Mouse (Mus musculus): Measurements from ENCODE around the gene Trub1. TPM values are rescaled to one million over a fixed set of nuclear protein-coding genes. Genes with fewer than 3 reads are reported as not detected.

Gene Trub1
- total RNA-seq, 2 experiments from 2014 or later: 3.9 to 5.9 TPM

DNA sequence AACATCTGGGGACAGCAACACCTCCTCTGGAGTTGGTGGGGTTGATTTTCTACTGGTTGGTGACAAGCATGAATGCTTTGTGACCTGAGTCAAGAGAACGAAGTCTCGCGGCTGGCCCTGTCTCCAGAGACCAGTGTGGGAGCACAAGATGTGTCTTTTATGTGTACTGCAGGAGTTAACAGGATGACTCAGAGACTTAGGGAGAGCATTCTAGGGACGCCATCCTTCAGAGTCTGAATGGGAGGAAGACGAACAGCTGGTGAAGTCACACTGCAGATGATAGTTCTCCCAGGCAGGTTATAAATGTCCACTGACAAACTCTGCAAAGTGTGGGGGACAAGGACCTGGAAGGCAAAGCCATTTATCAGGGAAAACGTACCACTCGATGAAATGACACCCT is 11.2 kb upstream of the Trub1 start:
- DNase-seq: no peak

DNA sequence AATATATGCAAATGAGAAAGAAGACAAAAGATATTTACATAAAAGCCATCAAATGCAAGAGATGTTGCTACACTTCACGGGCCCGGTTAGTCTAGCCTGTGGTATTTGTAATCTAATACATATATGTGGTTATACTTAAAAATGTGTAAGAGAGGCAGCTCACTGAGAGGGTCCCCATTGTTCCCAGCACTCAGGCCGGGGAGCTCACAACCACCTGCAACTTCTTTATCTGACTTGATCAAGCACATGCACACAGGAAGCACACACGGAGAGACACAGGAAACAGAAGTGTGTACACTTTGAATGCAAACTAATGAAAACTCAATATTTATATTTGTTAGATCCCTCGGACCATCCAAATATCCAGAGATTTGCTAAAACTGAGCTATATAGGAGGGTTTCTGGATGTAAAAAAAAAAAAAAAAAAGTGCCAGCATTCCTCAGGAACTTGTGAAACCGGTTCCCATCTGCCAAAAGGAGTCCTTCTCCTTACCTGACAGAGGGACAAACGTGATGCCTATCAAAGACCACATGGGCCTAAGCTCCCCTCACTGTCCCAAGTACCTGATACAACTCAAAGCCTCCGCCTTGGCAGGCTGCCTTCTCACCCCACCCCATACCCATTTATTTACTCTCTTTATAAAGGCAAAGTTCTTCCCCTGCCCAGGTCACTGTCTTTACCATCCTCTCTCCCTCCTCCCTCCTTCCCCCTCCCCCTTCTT is 9.6 kb upstream of the Trub1 start:
- no peak for DNase-seq

GRCm38 (mm10) chr19:57445049-57445448 is 7.7 kb upstream of the Trub1 start:
- peak; percentile 13 to 26 for DNase-seq

- DNase-seq: no peak
Measured at GRCm38 (mm10) chr19:57450849-57451248, 1.9 kb upstream of the Trub1 start.

- DNase-seq: no peak
Measured at GRCm38 (mm10) chr19:57451762-57452161, 950 bp upstream of the Trub1 start.

DNA sequence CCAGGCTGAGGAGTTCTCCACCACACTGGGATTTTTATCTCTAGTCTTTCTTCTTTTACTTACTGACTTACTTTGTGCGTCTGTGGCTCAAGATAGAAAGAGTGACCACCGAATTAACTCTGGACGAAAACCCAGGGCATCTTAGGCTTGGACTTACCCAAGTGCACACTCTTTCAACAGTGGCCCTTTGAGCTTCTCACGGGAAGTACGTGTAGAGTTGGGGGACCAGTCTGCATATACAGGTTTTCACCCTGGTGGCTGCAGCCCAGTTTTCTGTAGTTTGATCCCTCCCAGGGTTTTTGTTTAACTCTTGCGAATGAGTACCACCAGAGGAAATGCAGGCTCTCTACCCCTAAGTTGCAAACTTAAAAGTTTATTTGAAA is 497 bp downstream of the Trub1 start:
- no peak for DNase-seq

- DNase-seq: no peak
Measured at GRCm38 (mm10) chr19:57455286-57455960, 2.7 kb downstream of the Trub1 start.

DNA sequence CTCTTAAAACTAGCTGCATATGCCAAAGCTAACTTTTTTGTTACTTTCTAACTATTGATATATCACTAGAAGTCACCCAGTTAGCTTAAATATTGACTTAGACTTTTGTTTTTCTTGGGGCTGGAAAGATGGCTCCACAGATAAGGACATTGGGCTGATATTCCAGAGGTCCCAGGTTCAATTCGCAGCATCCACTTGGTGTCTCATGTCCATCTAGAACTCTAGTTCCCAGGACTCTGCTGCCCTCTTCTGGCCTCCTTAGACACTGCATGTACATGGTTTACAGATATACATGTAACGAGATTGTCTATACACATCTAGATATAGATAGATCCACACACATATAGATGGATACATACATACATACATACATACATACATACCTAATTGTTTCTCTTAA is 4.4 kb downstream of the Trub1 start:
- peak; percentile 30 to 77 for DNase-seq

GRCm38 (mm10) chr19:57463741-57464140 is 11.0 kb downstream of the Trub1 start:
- no peak for DNase-seq

- no peak for DNase-seq
Measured at GRCm38 (mm10) chr19:57465742-57466141, 13.0 kb downstream of the Trub1 start.

DNA sequence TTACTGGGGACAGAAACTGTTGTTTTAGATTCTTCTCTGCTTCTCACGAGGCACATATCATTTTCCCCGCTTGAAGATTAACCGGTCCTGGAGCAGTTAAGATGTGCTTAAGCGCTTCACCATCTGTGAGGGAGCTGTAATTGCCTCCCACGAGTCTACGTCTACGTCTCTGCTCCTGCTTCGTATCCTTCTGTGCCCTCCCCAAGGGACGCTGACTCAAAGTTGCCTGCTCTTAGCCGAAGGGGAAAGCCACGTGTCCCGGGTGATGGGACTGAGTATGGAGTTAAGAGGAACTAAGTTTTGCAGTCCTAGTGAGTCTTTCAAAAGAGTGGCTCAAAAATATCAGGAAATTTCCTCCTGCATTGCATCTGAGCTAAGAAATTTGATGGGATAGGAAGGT is 18.3 kb downstream of the Trub1 start:
- DNase-seq: no peak

GRCm38 (mm10) chr19:57472169-57472568 is 19.5 kb downstream of the Trub1 start:
- DNase-seq: no peak

DNA sequence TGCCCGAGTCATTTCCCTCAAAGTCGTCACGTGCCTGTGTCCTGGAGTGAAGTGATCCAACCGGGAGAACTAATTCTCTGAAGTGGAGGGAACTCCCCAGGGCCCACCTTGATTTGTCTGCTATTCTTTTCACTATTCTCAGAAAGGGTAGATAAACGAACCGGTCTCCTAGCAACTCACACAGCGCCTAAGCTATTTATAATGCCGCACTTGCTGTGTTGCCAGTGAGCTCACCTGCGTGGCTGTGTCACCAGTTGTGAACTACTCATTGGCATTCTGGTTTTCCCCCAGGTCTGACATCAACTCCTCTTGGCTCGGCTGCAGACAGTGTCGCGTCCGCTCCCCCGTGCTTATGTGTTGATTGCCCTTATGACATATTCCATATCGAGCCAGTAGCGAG is 20.6 kb downstream of the Trub1 start:
- DNase-seq: peak; percentile 37 to 51

DNA sequence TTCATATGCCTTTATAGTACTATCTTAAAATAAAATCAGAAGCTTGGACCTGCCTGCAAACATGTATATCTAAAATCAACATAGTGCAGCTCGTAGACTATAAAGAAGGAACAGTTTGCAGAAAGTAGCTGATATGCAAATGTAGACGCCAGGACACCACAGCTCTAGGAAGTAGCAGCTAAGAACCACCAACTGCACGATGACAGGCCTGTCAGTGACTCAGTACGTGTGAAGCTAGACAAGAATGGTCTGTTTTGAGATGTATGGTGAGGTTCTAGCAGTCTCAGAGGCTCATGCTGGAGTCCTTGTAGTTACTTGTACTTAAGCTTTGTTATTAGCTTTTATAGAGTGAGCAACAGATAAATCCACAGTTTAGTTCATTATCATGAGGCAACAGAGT is 22.6 kb downstream of the Trub1 start:
- DNase-seq: no peak

DNA sequence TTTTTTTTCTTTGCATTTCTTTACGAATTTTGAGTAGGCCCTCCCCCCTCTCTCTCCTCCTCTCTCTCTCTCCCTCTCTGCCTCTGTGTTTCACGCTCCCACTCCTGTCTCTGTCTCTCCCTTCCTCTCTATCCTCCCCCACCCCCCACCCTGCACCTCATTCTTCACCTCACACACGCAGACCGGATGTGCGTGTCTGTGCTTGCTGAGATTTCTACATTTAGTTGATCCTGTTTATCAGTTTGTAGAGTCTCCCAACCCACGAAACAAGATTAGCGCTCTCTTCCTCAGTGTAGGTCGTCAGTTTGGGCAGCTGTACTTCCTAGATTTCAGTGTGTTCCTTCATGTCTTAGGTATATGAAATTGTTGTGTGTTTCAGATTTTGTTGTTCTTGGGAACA is 24.6 kb downstream of the Trub1 start:
- DNase-seq: no peak

DNA sequence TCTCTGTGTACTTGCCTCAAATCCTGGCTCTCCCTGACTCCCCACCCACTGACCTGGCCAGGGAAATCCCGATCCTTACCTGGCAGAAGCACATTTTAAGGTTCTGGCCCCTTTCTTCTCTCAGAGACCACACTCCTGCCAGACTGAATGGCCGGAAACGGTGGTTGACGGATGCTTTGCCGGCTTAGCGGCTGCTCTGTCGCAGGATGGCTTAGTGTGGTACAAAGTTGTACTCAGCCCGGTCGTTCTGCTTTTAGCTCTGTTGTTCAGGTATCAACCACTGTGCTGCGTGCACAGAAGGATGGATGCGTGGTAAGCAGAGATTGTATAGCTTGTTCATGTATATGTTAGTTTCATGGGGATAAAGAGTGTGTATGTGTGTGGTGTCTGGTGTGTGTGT is 25.3 kb downstream of the Trub1 start:
- DNase-seq: no peak

- no peak for DNase-seq
Measured at GRCm38 (mm10) chr19:57479886-57480655, 27.4 kb downstream of the Trub1 start.

- no peak for DNase-seq
Measured at GRCm38 (mm10) chr19:57481743-57482259, 29.1 kb downstream of the Trub1 start.

GRCm38 (mm10) chr19:57482815-57483214 is 30.1 kb downstream of the Trub1 start:
- DNase-seq: peak; percentile 31 to 62

DNA sequence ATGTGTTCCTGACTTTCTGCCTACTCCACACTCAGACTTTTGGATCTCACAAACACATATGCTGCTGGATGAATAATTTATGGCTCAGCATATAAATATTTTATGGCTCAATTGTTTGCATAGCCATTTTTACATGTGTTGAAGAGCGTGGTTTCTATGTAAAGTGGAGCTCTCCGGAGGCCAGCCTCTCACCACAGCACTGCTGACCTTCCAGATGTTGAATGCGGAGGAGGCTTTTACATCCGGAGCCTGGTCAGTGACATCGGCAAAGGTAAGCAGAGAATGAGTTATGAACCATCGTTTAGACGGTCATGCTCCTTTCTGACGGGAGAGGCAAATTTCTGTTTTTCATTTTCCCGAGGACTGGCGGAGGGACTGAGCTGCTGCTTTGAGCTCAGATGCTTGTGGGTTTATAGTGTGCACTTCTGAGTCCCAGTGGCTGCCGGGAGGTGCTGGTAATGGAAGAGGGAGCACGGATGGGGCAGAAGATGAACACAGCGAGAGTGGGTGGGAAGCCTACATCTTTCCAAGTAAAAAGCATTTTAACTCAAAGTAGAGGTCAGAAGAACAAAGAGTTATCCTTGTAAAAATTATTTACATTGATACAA is 34.4 kb downstream of the Trub1 start:
- no peak for DNase-seq

- DNase-seq: no peak
Measured at GRCm38 (mm10) chr19:57489527-57489926, 36.8 kb downstream of the Trub1 start.

GRCm38 (mm10) chr19:57491030-57491429 is 38.3 kb downstream of the Trub1 start:
- DNase-seq: no peak

DNA sequence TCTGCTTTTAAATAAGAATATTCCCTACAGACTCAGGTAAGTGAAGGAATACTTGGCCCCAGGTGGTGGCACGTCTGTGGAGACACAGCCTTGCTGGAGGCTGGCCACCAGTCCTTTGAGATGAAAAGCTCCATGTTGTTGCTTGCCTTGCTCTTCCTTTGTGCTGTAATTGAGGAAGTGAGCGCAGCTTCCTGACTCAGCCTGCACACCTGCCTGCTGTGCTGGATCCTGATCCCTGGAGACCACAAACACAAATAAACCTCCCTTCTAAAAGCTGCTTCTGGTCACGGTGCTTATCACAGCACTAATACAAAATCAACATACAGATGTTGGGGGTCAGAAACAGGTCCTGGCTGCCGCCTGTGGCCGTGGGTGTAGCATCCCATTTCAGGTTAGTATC is 41.3 kb downstream of the Trub1 start:
- no peak for DNase-seq
